Mouse (Mus musculus): Measurements from ENCODE around the gene Gpr83. TPM values are rescaled to one million over a fixed set of nuclear protein-coding genes. Genes with fewer than 3 reads are reported as not detected.

Gene Gpr83
- total and polyA plus RNA-seq, 2 experiments, result not detected

DNA sequence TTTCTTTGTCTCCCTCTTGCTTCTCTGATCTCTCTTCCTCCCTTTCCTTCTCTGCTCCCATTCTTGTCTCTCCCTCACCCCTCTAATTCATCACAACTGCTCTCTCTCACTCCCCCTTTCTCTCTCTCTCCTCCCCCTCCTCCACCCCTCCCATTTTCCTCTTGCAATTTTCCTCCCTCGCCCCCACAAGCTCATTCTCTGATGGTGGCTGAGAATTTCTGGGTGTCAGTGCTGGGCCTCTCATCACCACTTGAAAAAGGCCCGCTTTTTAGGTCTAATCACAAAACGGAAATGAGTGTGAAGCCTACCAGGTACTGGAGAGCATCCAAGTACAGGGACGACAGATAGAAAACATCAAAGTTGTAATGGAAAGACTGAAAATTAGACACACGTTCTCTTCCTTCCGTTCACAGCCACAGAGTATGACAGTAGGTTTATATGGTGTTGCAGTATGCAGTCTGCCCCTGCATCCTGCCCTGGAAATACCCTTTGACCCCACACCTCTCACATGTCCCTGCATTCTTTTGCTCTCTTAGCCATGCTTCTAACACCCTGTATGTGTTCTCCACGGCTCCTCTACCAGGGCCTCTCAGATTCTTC, 47.9 kb downstream of the Gpr83 start:
- TF ChIP-seq POLR2A (IDR thresholded peaks at IDR 0.05; ENCODE audit: extremely low read depth, insufficient read depth, low read length) (no peak), CTCF (IDR thresholded peaks at IDR 0.05; ENCODE audit: low read depth, low read length) (no peak)
- H3K27me3 ChIP-seq (ENCODE audit: control insufficient read depth, insufficient read depth, low read length), result peaks cover 5% of the 10 kb centered on the region; the same call in 1 of the 2 replicates
- DNase-seq (ENCODE audit: extremely low read depth, low read depth, low spot score), result no peak
- no peak overlapping the region for H3K9ac ChIP-seq (ENCODE audit: low read depth, low read length)
- H3K4me1 ChIP-seq (ENCODE audit: control insufficient read depth, insufficient read depth, low read length), result no peaks in the 10 kb centered on the region
- no peaks in the 10 kb centered on the region for H3K36me3 ChIP-seq (ENCODE audit: control insufficient read depth, insufficient read depth, low read length)
- 63% methylated on average over 7 of the region's 7 CpGs for WGBS
- no peak overlapping the region for H3K27ac ChIP-seq (replicated peaks; ENCODE audit: insufficient read depth, low read depth, low read length)
- H3K4me3 ChIP-seq (ENCODE audit: insufficient read depth, low read depth, low read length), result no peak overlapping the region
- no peaks in the 10 kb centered on the region for H3K79me2 ChIP-seq (ENCODE audit: control insufficient read depth, insufficient read depth, low read length)

GRCm38 (mm10) chr9:14909981-14910380, 50.0 kb downstream of the Gpr83 start:
- no peaks in the 10 kb centered on the region for H3K4me1 ChIP-seq (ENCODE audit: control insufficient read depth, insufficient read depth, low read length)
- DNase-seq (ENCODE audit: extremely low read depth, low read depth, low spot score), result no peak
- no peak overlapping the region for H3K4me3 ChIP-seq (ENCODE audit: insufficient read depth, low read depth, low read length)
- peaks cover 2% of the 10 kb centered on the region; the same call in 1 of the 2 replicates for H3K27me3 ChIP-seq (ENCODE audit: control insufficient read depth, insufficient read depth, low read length)
- H3K79me2 ChIP-seq (ENCODE audit: control insufficient read depth, insufficient read depth, low read length), result no peaks in the 10 kb centered on the region
- no peaks in the 10 kb centered on the region for H3K36me3 ChIP-seq (ENCODE audit: control insufficient read depth, insufficient read depth, low read length)
- no peak overlapping the region for H3K9ac ChIP-seq (ENCODE audit: low read depth, low read length)
- WGBS, result 74% methylated on average over 5 of the region's 5 CpGs
- H3K27ac ChIP-seq (replicated peaks; ENCODE audit: insufficient read depth, low read depth, low read length), result no peak overlapping the region
- TF ChIP-seq CTCF (IDR thresholded peaks at IDR 0.05; ENCODE audit: low read depth, low read length), result no peak
- TF ChIP-seq POLR2A (IDR thresholded peaks at IDR 0.05; ENCODE audit: extremely low read depth, insufficient read depth, low read length), result no peak

GRCm38 (mm10) chr9:14912037-14912436, 52.0 kb downstream of the Gpr83 start:
- Histone ChIP-seq H3K4me1 (ENCODE audit: control insufficient read depth, insufficient read depth, low read length) (no peaks in the 10 kb centered on the region), H3K9ac (ENCODE audit: low read depth, low read length) (no peak overlapping the region), H3K27me3 (ENCODE audit: control insufficient read depth, insufficient read depth, low read length) (peaks cover 2% of the 10 kb centered on the region; the same call in 1 of the 2 replicates), H3K4me3 (ENCODE audit: insufficient read depth, low read depth, low read length) (no peak overlapping the region), H3K79me2 (ENCODE audit: control insufficient read depth, insufficient read depth, low read length) (no peaks in the 10 kb centered on the region), H3K36me3 (ENCODE audit: control insufficient read depth, insufficient read depth, low read length) (no peaks in the 10 kb centered on the region), H3K27ac (replicated peaks; ENCODE audit: insufficient read depth, low read depth, low read length) (no peak overlapping the region)
- no peak for DNase-seq (ENCODE audit: extremely low read depth, low read depth, low spot score)
- TF ChIP-seq POLR2A (IDR thresholded peaks at IDR 0.05; ENCODE audit: extremely low read depth, insufficient read depth, low read length) (no peak), CTCF (IDR thresholded peaks at IDR 0.05; ENCODE audit: low read depth, low read length) (no peak)
- 65% methylated on average over 2 of the region's 2 CpGs for WGBS

DNA sequence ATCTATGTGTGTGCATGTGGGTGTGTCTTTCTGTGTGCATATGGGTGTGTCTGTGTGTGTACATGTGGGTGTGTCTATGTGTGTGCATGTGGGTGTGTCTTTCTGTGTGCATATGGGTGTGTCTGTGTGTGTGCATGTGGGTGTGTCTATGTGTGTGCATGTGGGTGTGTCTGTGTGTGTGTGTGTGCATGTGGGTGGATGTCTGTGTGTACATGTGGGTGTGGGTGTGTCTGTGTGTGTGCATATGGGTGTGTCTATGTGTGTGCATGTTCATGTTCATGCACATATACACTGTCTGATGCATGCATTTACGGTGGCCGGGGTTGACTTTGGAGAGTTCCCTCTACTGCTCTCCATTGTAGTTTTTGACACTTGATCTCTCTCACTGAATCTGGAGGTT, 57.7 kb downstream of the Gpr83 start:
- no peak overlapping the region for H3K9ac ChIP-seq (ENCODE audit: low read depth, low read length)
- no peak overlapping the region for H3K4me3 ChIP-seq (ENCODE audit: insufficient read depth, low read depth, low read length)
- H3K27ac ChIP-seq (replicated peaks; ENCODE audit: insufficient read depth, low read depth, low read length), result no peak overlapping the region
- no peak for TF ChIP-seq POLR2A (IDR thresholded peaks at IDR 0.05; ENCODE audit: extremely low read depth, insufficient read depth, low read length)
- no peak for TF ChIP-seq CTCF (IDR thresholded peaks at IDR 0.05; ENCODE audit: low read depth, low read length)
- no peaks in the 10 kb centered on the region for H3K36me3 ChIP-seq (ENCODE audit: control insufficient read depth, insufficient read depth, low read length)
- H3K4me1 ChIP-seq (ENCODE audit: control insufficient read depth, insufficient read depth, low read length), result no peaks in the 10 kb centered on the region
- 89% methylated on average over 2 of the region's 2 CpGs for WGBS
- DNase-seq (ENCODE audit: extremely low read depth, low read depth, low spot score), result no peak
- no peaks in the 10 kb centered on the region for H3K79me2 ChIP-seq (ENCODE audit: control insufficient read depth, insufficient read depth, low read length)
- no peaks in the 10 kb centered on the region for H3K27me3 ChIP-seq (ENCODE audit: control insufficient read depth, insufficient read depth, low read length)

DNA sequence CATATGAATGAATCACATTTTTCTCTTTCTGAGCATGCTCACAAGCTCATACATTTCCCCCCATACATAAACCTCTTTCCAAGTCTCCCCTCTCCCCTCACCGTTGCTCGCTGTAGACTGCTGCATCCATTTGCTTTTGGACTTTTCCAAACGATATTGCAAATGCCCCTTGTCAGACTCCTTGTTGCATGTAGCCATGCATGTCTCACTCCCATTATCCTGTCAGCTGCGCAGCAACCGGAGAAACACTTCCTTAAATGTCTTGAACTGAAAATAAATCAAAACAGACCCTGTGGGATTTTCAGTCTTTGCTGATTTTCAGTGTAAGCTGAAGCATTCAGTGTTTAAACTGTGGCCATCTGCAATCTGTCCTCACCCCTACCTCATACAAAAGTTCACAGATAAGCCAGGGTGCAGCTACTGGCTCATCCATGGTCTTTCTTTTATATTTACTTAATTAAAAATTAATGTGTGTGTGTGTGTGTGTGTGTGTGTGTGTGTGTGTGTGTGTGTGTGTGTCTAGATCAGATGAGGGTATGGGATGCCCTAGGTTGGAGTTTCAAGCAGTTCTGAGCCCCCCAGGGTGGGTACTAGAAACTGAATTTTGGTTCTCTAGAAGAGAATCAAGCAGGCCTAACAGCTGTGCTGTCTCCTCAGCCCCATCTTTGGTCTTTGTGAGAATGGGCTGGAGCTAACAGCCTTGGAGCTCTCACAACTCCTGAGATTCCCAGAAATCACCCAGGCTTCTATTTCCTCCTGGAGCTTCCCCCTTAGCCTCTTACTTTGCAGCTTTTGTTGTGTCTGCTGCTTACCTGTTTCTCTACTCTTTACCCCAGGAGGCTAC, 59.0 kb downstream of the Gpr83 start:
- DNase-seq (ENCODE audit: extremely low read depth, low read depth, low spot score), result no peak
- WGBS, result 73% methylated on average over 5 of the region's 5 CpGs
- no peak for TF ChIP-seq POLR2A (IDR thresholded peaks at IDR 0.05; ENCODE audit: extremely low read depth, insufficient read depth, low read length)
- no peak for TF ChIP-seq CTCF (IDR thresholded peaks at IDR 0.05; ENCODE audit: low read depth, low read length)

More for the DNA sequence above, 59.0 kb downstream of the Gpr83 start:
- H3K27me3 ChIP-seq (ENCODE audit: control insufficient read depth, insufficient read depth, low read length), result no peaks in the 10 kb centered on the region
- no peaks in the 10 kb centered on the region for H3K36me3 ChIP-seq (ENCODE audit: control insufficient read depth, insufficient read depth, low read length)
- no peaks in the 10 kb centered on the region for H3K79me2 ChIP-seq (ENCODE audit: control insufficient read depth, insufficient read depth, low read length)
- no peak overlapping the region for H3K4me3 ChIP-seq (ENCODE audit: insufficient read depth, low read depth, low read length)
- H3K27ac ChIP-seq (replicated peaks; ENCODE audit: insufficient read depth, low read depth, low read length), result no peak overlapping the region
- no peak overlapping the region for H3K9ac ChIP-seq (ENCODE audit: low read depth, low read length)
- H3K4me1 ChIP-seq (ENCODE audit: control insufficient read depth, insufficient read depth, low read length), result no peaks in the 10 kb centered on the region

Other genes starting within 250 kb of the Gpr83 start
- 5.0 and 5.3 TPM in 2 replicates for gene Amotl1, start 215.2 kb upstream of the Gpr83 start, total RNA-seq (2014; rRNA removed)
- 3.3 and 4.0 TPM in 2 replicates for gene Amotl1, start 215.2 kb upstream of the Gpr83 start, polyA plus RNA-seq (2012; rRNA removed)
- gene Piwil4, start 119.5 kb upstream of the Gpr83 start, total RNA-seq (2014; rRNA removed), result not detected in 2 replicates
- not detected in 2 replicates for gene Piwil4, start 119.5 kb upstream of the Gpr83 start, polyA plus RNA-seq (2012; rRNA removed)
- 0.07 and 0.18 TPM in 2 replicates for gene Fut4, start 107.8 kb upstream of the Gpr83 start, total RNA-seq (2014; rRNA removed)
- 0.05 and 0.17 TPM in 2 replicates for gene Fut4, start 107.8 kb upstream of the Gpr83 start, polyA plus RNA-seq (2012; rRNA removed)
- gene 1700012B09Rik, start 89.2 kb upstream of the Gpr83 start, total RNA-seq (2014; rRNA removed), result not detected in 2 replicates
- not detected in 2 replicates for gene 1700012B09Rik, start 89.2 kb upstream of the Gpr83 start, polyA plus RNA-seq (2012; rRNA removed)
- gene Mre11a, start 75.6 kb upstream of the Gpr83 start, total RNA-seq (2014; rRNA removed), result 4.0 and 5.7 TPM in 2 replicates
- gene Mre11a, start 75.6 kb upstream of the Gpr83 start, polyA plus RNA-seq (2012; rRNA removed), result 1.6 TPM in 2 replicates
- gene Ankrd49, start 75.4 kb upstream of the Gpr83 start, total RNA-seq (2014; rRNA removed), result 9.0 and 9.4 TPM in 2 replicates
- 3.6 and 3.7 TPM in 2 replicates for gene Ankrd49, start 75.4 kb upstream of the Gpr83 start, polyA plus RNA-seq (2012; rRNA removed)
- not detected in 2 replicates for gene Izumo1r, start 43.7 kb downstream of the Gpr83 start, total RNA-seq (2014; rRNA removed)
- gene Izumo1r, start 43.7 kb downstream of the Gpr83 start, polyA plus RNA-seq (2012; rRNA removed), result 0.20 and 0.40 TPM in 2 replicates
- gene Panx1, start 185.3 kb downstream of the Gpr83 start, total RNA-seq (2014; rRNA removed), result 1.0 and 1.7 TPM in 2 replicates
- 0.88 and 1.0 TPM in 2 replicates for gene Panx1, start 185.3 kb downstream of the Gpr83 start, polyA plus RNA-seq (2012; rRNA removed)

Measured in liver, adult 2 months (tissue).